Mouse (Mus musculus): Measurements from ENCODE around the gene Macf1.
A peak's percentile ranks its signal among the peaks of the same experiment; 100 is the strongest.

Gene Macf1

DNA sequence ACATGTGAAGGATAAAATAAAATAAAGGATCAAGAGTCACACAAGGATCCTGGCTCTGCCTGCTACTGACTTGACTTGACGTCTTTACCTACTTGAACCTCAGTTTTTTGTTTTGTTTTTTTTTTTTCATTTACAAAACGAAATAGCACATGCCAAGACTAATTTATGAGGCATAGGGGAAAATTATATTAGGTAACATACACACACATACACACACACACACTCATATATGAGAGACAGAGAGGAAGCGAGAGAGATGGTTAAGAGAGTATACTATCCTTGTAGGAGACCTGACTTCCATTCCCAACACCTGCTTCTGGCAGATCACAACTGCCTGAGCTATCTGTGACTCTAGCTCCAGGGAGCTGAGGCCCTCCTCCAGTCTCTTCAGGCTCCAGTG, at the start of gene Macf1:
Gene Macf1, minus strand, starts transcription at position 101 of the 400 bp plus-strand sequence.
- DNase-seq (ENCODE audit: extremely low read depth, insufficient read length, low spot score): no peak

DNA sequence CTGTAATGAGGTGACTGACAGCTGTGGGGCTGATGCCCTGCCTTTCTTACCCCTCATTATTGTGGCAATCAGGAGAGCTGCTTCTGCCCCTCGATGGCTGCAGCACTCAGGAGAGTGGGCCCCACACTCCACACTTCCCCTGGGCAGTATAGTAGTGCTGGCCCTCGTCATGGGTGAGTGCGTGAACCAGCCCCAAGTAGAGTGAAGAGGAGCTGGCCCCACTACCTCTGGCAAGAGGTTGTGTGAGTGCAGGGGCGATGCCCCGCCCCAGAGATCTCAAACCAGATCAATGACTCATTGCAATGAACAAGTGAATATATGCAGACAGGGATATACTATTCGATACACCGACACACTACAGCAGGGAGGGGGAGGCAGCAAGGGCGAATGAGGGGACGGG, 49.4 kb upstream of the Macf1 start:
- DNase-seq (ENCODE audit: extremely low read depth, insufficient read length, low spot score): no peak

DNA sequence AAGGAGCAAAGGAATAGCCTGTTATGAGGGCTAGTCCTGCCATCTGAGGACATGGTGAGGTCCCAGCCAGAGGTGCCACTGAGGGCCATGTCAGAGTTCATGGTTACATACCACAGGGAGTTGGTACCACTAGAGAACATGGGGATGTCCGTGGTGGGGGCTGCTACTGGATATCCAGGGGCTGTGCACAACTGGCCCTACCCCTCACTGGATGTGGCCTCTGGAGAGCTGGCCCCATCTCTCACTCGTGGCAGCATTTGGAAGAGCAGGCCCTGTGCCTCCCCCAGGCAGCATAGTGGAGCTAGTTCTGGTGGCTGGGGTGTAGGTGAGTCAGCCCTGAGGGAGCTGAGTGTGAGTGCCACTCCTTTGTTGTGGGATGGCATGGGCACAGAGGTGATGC, 48.8 kb upstream of the Macf1 start:
- peak; percentile 10 for DNase-seq (ENCODE audit: extremely low read depth, insufficient read length, low spot score)

DNA sequence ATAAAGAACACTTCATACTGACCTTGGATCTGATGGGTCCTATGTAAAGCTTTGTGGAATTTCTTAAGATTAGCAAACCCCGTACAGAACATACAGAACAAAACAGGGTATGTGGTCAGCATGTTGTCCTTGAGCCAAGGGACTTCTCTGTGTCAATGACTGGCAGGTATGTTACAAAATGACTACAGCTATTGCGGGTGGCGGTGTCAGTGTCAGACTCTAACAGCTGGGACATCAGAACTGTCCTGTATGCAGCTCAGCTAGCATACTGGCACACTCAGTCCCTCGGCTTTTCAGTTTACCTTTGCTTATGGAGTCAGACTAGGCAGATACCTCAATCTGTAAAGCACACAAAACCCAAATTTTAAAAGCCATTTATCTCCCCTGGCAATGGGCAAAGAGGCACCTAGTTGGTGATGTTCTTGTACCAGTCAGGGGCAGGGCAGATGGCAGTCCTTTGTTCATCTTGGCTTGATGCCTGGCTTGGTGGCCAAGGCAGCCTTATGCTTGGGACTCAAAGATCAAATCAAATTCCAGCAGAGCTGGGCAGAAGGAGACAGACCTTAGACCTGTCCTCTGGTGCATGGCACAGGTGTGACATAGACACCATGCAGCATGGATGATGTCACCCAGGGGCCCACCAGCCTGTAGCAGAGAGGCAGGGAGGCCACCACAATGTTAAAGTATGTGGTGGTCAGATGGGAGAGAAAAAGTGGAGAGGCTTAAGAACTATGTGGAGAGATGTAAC, 48.2 kb upstream of the Macf1 start:
- no peak for DNase-seq (ENCODE audit: extremely low read depth, insufficient read length, low spot score)

DNA sequence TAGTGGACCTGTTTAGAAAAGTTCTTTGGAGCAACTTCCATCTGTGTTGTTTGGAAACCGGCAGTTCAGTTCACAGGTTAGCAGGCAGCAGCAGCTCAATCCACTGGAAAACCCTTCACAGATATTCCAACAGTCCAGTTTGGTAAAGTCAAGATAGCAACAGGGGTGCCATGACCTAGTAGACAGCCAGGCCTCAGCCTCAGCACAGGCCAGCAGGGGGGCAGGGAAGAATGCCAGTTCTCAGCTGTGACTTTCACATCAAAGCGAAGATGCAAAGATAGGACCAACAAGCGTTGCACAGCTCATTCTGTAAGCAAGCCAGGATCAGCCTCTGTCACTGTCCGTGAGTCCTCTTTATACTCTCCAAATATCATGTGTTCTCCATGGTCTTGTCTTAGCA, 37.6 kb upstream of the Macf1 start:
- no peak for DNase-seq (ENCODE audit: extremely low read depth, insufficient read length, low spot score)

DNA sequence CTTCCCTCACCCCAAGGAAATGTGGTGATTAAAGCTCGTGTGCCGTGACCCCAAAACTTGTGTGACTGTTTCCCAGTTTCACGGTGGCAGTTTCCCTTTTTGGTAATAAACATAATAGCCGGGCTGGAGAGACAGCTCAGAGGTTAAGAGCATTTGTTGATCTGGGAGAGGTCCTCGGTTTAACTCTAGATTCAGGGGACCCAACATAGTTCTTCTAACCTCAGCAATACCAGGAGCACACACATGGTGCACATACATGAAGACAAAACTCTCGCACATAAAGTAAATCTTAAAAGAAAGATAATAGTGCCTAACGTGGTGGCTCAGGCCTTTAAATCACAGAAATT, 34.2 kb upstream of the Macf1 start:
- DNase-seq (ENCODE audit: extremely low read depth, insufficient read length, low spot score): no peak

DNA sequence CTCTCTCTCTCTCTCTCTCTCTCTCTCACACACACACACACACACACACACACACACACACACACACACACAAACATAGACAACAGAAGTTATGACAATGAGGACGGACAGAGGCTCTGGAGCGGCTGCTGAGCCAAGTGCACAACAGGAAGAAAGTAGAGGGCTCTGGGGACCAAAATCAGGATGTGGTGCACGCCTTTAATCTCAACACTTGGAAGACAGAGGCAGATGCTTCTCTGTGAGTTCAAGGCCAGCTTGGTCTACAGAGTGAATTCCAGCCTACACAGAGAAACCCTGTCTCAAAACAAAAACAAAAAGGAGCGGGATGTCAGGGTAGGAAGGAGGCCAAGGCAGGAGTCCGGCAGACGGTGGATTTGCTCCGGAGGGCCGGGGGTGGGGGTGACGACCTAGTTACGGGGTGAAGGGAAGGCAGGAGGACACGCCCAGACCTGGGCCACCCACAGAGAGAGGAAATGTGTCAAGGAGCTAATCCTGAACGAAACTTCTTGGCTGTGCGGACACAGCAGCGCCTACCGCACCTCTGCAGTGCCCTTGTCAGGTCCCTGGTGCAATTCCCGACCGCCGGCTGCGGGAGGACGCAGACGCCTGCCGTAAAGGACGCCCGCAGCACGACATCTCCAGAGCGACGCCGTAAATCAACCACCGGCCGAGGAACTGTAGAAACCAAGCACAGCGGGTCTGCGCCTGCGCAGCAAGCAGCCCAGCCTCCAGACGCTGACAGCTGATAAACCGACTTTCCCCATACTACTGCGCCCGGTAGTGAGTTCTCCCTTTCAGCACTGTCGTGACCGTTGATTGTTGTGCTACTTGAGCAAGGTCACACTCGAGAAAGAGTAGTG, 33.6 kb upstream of the Macf1 start, which contains the start of gene Ndufs5:
Gene Ndufs5, minus strand, starts transcription at position 629 of the 860 bp plus-strand sequence.
- peak; percentile 87 for DNase-seq (ENCODE audit: extremely low read depth, insufficient read length, low spot score)

DNA sequence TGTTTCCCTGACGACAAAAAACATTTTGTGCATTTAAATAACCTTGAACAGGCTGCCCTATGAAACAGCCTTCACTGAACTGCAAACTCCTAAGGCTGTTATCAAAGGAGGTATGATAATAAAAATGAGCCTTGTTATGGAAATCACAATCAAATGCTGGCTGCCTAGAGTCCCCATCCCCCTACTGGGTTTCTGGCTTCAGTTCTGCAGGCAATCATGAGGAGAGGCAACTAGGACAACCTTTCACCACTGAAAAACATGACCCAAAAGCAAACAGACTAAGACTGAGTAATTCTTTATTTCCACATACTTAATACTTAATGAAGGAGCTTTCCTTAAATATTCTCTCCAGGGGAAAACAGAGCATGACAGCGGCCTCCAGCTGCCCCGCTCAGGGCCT, 28.3 kb upstream of the Macf1 start:
- no peak for DNase-seq (ENCODE audit: extremely low read depth, insufficient read length, low spot score)

DNA sequence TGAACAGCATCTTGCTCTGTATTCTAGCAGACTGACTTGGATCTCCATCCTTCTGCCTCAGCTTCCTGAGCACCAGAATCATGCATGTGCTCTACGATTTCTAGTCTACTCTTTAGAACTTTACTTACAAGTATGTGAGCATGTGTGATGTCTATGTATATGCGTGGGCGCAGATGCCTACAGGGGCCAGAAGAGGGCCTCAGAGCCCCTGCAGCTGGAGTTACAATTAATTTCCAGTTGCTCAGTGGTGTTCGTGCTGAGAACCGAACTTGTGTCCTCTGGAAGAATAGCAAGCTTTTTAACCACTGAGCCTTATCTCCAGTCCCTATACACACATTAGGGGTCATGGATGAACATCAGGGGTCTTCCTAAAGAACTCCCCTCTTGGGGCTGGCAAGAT, 23.2 kb upstream of the Macf1 start:
- DNase-seq (ENCODE audit: extremely low read depth, insufficient read length, low spot score): no peak

DNA sequence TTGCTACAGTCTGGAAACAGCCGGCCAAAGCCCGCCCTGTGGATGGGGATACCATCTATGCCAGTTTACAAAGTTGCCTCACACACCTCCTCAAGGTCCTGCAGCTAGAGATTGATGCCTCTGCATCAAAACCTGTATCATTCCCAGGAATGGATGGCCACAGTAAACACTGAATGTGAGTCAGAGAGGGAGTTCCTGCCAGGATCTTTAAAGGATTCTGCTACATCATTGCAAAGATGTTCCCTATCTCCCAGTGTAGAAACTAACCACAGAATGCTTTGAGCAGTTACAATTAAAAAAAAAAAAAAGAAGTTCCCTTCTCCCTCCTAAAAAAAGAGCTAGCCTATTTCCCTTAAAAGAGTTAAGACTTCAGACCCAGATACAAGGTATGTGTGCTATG, 21.2 kb upstream of the Macf1 start:
- no peak for DNase-seq (ENCODE audit: extremely low read depth, insufficient read length, low spot score)

DNA sequence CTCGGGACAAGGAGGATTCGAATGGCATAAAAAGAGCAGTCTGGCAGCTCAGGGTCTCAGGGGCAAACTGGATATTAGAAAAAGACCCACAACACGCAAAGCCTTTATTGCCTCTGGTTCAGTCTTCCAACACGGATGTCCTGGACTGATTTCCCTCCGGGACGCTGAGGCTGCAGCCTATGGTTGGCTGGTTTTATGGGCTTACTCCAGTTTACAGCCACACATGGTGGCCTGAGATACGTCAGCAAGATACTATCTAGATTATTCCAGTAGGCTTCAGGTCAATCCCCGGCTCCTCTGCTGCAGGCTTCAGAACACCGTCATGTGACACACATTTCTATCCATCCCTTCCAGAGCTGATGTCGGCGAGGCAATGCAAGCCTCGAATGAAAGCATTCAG, 9.2 kb upstream of the Macf1 start:
- no peak for DNase-seq (ENCODE audit: extremely low read depth, insufficient read length, low spot score)

DNA sequence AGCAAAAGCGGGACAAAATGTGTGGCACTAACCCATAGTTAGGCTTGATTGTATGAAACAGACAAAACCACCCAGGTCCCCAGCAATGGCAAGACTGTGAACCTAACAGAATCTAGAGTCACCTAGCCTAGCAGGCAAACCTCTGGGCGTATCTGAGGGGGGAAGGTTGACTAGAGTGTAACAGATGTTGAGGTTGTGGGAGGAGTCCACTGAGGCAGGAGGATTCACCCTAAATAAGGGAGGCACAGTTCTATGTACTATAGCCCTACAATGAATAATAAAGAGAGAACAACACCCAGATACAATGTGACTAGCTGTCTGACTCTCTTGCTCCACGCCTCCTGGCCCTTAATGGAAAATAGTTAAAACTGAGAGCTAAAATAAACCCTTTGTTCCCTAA, 7.9 kb upstream of the Macf1 start:
- DNase-seq (ENCODE audit: extremely low read depth, insufficient read length, low spot score): no peak

DNA sequence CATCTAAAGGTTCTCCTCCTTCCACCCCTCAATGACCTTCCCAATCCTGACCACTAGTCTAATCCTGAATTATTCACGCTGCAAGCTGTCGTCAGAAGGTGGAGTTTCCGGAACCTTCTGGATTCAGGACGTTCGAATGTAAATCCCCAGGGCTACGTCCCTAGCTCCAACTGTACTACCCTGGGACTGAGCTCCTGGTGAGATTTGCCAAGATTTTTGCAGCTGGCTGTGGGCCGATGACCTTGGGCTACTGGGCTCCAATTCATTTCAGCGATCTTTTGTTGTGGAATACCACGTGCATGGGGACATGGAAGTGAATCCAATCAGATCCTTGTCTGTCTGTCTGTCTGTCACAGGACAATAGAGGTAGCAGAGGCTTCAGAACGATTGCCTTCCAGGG, 6.2 kb upstream of the Macf1 start:
- DNase-seq (ENCODE audit: extremely low read depth, insufficient read length, low spot score): no peak

DNA sequence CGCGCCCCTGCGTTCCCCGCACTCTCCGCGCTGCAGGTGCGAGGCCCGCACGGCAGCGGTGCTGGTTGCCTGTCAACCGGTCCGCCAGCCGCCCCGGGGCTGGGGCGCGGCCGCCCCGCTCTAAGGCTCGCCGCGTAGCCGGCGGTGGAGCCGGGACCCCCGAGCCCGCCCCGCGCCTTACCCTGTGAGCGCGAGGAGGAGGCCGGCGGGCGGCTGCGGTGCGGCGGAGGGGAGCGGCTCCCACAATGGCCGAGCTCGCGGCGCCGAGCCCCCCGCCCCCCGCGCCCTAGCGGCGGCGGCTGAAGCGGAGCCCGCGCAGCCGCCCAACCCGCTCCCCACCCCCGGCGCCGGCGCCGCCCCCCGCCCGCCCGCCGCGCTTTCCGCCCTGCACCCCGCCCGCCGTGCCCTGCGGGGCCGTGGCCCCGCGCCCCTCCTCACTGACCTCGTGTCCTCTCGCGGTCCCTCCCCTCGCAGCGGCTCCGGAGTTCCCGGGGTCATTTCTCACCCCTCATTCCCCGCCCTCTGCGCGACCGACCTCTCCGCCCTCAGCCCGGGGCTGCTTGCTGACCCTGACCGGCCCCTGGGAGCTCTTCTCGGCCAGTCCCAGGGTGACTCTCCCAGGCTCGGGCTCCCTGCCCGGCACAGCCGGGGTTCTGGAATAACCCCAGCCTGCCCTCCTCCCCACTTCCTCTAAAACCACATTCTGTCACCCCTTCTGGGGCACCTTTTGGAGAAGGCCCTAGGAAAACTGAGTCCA, 3.0 kb upstream of the Macf1 start:
- no peak for DNase-seq (ENCODE audit: extremely low read depth, insufficient read length, low spot score)

DNA sequence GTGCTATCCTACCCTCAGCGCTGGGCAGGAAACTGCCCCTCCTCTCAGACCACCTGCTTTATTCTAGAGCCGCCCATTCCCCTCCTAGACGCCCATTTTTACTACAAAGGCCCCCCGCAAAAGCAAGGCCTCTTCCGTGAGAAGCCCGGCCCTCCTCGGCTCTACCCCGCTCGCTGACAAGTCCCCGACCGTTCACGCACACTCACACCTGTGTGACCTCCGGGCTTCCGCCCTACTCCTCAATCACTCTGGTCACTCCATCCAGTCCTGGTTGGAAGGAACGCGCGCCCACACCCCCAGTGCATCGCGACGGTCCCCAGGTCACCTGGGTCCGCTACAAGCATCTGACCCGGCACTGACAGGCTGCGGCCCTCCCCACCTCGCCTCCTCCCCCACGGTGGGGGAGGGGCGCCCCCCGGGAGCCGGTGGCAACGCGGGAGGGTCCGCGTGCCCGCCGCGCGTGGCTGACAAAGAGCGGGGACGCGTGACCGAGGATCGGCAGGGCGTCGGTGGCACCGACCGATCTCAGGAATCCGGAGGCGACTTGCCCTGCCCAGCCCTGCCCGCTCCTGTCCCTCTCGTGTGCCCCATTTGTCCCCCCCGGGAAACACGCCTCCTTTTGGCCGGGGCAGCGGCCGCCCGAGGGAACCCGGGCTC, 2.3 kb upstream of the Macf1 start:
- DNase-seq (ENCODE audit: extremely low read depth, insufficient read length, low spot score): no peak

DNA sequence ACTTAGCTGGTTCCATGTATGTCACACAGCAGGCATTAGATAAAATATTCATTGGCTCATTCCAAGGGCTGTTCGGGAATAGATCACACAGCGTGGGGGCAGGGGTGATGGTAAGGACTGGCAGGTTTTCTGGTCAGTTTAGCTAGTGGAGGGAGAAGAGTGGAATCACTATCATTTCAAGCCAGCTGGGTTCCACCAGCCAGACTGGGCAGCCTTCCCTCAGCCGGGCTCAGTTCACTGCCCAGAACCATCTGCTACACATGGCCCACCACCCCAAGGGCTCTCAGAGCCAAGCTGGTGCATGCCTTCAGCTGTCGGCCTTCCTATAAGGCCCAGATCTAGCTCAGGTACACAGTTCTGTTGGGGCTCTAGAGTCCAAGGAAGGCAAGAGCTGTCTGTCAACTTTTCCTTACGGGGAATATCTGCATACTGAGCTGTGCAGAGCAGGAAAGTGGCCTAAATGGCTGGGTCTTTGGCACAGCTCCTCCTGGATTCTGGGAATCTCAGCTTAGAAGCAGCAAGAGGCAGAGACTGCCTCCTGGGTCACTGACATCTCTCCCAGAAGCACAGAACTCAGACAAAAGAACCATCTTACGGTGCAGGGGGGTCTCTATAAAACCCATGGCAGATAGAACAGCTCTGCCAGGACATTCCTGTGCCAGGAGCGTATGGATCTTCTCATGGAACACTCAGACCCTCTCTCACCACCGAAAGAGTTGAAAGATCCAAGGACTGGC, 1.5 kb upstream of the Macf1 start:
- DNase-seq (ENCODE audit: extremely low read depth, insufficient read length, low spot score): no peak

DNA sequence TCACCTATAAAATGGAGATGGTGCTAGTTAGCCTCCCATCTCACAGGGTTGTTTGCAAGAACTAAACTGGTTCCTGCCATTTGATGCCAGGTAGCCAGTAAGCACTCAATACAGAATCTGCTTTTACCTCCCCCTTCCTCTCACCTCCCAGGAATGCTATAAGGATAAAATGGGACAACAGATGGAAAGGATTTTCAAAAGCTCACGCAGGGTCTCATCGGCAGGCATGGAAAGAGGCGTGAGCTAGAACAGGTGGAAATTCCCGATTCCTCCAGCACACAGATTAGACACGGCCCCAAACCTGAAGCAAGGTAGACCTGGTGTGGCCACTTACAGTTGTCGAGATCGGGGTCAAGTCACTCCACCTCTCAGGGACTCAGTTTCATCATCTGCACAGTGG, 886 bp upstream of the Macf1 start:
- no peak for DNase-seq (ENCODE audit: extremely low read depth, insufficient read length, low spot score)

DNA sequence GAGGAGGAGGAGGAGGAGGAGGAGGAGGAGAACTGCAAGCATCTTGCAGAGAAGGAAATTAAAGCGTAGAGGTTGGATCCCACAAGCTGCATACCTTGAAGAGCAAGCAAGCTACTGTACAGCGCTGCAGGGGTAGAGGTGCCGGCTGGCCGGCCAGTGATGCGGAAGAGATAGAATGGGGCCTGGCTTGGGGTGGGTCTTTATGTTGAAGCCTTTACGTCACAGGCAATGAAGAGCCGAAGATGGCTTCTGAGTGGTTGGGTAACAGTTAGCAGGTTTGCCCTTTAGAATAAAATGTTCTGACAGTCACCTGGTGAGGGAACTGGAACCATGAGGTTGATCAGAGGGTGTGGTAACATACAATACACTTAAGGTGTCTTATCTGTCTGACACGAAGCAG, 1.9 kb downstream of the Macf1 start:
- DNase-seq (ENCODE audit: extremely low read depth, insufficient read length, low spot score): no peak

DNA sequence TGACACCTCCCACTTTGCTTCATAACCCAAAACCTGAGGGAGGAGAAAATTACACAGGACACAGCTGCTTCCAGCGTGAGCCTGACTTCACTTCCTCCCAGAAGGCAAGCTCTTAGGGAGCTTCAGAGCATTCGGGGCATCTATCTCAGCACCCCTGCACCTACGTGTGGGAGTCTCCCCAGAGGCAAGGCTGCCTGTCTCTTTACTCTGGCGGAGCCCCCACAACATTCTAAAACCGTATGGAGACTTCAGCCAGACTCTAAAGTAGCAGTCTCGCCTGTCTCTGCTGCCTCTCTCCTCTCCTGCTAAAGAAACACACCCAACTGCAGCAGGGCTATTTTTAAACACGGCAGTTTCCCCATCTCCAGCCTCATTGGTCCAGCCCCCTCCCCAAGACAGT, 3.2 kb downstream of the Macf1 start:
- DNase-seq (ENCODE audit: extremely low read depth, insufficient read length, low spot score): peak; percentile 31

DNA sequence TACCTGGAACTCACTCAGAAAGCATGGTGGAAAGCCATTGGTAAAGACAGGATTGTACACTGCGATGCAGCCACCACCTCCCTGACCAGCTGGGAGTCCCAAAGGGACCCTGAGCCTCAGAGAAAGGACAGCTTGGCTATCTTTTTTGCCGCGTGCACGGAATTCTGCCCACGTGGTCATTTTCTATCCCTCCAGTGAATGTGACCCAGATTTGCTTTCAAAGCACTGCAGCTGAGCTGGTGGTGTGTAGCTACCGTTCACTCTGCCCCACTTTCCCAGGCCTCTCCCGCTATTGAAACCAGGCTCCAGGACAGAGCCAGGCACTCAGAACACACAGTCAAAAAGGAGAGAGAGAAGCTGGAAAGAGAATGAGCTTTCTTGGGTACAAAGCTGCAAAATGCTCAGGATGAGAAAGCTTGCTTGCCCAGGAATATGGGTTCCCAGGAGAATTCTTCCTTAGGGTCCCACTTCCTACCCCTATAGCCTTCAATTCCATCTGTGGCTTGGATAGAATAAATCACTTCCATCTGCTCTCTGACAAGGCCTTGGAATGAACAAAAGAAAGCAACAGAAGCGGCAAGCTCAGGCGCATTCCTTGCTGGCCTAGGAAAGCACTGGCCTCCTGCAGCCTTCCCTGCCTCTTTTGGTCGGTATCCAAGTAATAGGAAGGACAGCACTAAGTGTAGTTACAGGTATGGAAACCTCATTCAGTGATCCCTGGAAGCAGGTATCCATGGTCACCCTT, 6.9 kb downstream of the Macf1 start:
- DNase-seq (ENCODE audit: extremely low read depth, insufficient read length, low spot score): no peak
